Mouse (Mus musculus): ENCODE measurements at regions not wholly inside any gene's neighbourhood (a gene's known extent, or its start where the extent isn't known, plus 50 kb on each side); places are given as distances from the start of the nearest gene placed in this dataset.

DNA sequence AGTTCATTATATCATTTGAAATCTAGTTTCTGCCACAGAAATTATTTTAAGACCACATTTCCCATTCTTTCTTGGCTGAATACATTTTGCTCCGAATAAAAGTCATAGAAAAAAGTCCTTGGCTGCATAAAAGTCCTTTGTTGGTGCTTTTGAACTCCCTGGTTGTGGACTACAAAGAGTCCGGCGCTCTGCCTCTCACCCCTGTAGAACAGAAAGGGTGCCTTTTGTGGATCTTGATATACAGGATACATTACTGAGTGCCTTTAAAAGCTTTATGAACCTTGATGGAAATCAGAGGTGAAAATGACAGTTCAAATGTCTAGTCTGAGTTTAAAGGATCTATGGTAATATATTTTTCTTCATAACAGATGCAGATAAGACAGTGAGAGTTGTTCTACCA, 355.5 kb downstream of the Anxa1 start:
- no peak for DNase-seq

DNA sequence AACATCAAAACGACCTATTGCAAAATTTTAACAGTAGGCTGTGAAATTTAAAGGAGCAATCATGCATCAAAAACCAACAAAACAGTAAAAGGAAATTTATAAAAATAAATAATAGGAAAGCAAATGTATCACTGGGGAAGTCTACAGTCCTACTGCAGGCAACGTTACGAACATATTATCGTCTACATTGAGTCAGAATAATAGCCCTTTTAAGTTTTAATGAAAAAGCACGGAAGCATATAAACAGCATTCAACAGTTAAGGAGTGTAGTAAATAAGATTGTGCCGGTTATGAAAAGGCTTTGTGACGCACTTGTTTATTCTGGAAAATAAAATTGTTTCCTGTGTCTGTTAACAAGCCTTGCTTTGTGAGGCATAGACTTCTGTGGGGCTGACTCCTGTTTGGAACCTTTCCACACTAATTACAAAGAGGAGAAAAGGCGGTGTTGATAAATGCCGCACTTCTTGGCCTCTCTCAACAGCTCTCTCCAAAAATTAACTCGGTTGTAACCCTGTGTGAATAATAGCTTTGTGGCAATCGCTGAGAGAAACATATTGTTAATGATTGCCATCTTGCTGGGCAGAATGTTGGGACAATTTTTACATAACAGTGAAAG, 363.0 kb downstream of the Anxa1 start:
- DNase-seq = no peak

DNA sequence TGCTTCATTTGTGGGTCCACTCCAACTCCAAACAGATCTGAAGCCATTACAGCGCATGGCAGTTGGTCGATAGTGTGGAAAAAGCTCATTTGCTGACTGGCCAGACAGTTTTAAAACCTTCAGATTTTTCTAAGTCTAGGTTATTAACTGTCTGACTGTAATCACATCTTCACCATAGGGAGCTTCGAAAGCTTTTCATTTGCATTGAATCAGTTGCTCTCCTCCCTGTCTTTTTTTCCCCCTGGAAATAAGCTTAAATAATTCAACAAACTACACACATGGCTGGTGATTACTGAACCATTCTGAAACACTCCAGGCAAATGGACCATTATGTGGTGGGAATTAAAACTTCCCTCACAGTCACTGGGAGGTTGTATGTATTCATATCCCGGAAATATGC, 376.6 kb downstream of the Anxa1 start:
- DNase-seq = no peak

DNA sequence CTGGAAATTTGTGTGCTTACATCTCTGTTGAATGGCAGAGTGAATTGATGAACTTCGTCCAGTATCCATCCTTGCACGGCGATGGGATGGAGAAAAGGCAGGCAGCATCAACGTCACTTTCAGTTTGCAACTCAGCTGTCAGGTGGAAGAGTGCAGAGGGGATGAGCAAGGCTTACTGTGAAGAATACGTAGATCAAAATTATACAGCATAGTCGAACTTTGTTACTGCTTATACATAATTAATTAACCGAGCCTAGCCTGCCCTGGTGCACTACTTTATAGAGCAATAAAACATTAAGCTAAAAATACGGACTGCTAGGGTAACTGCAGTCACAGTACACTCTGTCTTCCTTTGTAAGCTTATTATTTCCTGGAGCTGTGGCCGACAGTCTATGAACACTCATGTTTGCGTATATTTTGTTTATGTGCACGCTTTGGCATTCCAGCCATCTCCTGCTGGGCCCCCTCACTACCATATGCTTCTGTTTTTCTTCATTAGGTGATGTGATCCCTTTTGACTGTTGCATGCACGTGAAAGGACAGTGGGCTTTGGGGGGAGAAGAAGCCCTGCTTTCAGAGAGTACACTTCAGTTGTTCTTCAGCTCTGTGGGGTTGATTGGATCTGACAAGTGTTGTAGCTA, 380.8 kb downstream of the Anxa1 start:
- DNase-seq = no peak

DNA sequence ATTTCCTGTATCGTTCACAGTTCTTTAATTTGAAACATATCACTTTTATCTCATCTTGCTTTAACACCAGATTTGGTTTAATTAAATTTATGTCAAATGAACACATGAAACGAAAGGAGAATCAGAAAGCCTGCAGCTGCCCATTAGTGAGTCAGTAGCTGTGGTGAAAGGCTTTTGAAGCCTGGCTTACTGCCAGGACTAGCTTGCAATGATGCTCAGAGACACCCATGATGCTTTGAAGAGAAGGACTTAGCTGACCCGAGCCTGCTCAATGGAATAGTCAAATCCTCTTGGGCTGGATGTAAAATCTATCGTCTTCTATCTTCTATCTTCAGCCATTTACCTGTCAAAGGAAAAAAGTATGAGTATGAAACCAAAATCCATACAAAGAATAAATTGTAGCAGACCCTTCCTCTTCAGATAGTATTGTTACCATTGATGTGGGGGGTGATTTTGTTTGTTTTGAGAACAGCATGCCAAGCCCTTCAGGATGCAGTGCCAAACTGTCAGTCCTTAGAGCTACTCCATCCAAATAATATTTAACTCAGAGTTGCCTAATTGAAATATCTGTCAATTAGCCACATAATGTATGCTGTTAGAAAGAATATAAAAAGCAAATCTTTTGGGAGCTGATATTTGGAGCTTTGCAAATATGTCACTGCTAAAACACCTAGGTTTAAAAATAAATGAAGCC, 384.7 kb downstream of the Anxa1 start:
- no peak for DNase-seq

DNA sequence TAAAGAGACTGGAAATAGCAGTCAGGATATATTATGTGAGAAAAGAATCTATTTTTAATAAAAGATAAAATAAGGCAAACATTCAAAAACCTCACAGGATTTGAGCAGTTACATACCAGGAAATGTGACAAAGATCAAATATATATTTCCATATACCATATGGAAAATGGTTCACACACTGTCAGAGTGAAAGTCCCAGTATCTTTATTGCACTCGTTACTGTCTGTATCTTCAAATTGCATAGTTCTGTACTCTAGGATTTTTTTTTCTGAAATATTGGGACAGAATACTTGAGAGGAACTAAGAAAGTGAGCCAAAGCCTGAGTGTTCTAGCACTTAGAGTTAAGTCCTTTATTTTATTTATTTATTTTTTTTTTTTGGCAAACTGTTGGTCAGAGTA, 403.5 kb downstream of the Anxa1 start:
- no peak for DNase-seq

GRCm38 (mm10) chr19:19978816-19979215, 411.9 kb downstream of the Anxa1 start:
- no peak for DNase-seq

DNA sequence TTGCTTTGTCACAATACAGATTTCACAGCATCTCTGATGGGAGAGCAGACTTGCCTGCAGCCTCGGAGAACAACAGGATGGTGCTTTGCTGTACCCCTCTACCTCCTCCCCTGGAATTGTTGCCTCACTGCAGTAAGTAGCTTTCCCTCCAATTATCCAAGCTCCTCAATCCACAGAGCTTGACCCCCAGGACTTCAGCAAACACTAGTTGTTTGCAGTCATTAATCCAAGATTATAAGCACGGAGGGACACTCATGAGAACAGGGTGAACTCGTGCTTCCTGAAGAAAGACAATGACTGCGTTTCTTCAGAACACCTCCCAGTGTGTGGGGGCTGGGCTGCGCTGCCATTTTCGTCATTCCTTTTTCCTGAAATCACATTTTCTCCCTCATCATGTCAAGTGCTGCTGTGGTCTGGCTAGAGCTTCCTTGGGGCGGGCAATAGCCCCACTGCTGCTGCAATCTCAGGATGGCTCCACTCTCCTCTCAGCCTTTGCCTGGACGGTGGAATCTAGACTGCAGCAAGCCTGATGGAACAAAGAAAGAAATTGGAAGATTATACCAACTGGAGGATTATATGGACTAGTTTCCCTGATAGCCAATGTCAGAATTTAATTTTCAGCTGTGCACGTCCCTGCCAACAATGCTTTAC, 413.0 kb downstream of the Anxa1 start:
- DNase-seq = no peak

- no peak for DNase-seq
Observed at GRCm38 (mm10) chr19:19976776-19977175, 414.0 kb downstream of the Anxa1 start.

DNA sequence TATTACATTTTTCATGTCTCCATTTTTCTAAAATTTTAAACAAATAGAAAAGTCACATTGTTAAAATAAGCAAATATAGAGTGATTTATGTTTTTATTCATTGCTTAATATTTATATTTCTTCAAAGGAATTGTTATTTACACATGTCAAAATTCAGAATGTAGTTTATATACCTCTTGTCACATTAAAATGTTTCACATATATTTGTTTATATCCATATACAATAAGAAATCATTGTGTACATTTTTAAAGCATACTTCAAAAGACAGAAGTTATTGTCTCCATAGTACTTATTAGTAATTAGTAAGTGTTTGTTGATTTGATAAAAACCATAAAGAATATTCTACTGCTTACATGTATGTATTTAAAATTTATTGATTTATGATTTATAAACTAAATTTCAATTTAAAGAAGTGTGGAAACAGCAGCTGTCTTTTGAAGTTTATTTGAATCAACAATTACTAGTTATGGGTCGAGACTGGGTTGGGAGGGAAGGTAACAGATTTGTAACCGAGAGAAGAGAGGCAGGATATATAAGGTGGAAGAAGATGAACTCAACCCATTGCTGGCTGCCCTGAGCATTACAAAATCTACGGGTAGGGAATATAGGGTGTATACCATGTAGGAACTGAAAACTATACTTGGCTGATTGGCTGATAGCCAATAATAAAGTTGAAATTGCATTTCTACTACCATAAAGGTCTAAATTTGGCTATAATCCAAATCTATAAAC, 420.8 kb downstream of the Anxa1 start:
- no peak for DNase-seq

- DNase-seq = no peak
Observed at GRCm38 (mm10) chr19:19969335-19969734, 421.4 kb downstream of the Anxa1 start.

GRCm38 (mm10) chr19:19945247-19945646, 445.5 kb downstream of the Anxa1 start:
- no peak for DNase-seq

DNA sequence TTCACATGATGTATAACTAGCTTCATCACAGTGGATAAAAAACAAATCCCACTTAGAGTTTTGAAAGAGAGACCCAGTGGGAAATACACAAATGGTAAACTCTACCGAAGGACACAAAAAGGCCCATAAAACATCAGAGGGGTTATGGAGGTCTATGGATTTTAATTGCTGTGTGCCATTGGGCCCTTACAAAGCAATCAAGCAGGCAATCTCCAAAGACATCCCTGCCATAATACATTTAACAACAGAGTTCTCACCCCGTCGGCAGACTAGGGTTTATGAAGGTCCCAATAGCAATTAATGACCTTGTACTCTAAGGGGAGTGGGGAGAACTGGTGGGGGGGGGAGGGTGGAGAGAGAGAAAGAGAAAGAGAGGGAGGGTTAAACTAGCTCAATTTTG, 448.0 kb downstream of the Anxa1 start:
- no peak for DNase-seq

- DNase-seq = no peak
Observed at GRCm38 (mm10) chr19:19921109-19921508, 469.6 kb downstream of the Anxa1 start.

GRCm38 (mm10) chr19:19885933-19886710, 504.6 kb downstream of the Anxa1 start:
- DNase-seq = no peak

GRCm38 (mm10) chr19:19880895-19881294, 509.8 kb downstream of the Anxa1 start:
- no peak for DNase-seq

DNA sequence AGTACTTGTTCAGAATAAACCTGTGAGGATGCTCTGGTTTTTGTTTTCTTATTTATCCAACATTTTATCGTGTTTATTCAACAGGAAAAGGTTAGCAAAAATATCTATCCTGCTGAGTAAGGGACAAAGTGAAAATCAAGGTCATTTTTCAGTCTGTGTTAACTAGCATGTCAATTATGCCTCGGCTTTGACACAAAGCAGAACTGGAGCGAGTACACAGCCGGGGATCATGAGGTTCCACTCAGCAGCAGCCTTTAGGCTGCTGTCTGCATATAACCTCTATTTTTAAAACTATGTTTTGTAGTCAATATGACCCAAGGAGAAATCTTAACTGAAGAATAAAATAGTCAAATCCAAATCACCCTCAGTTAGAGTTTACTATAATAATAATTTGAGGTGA, 542.6 kb downstream of the Anxa1 start:
- no peak for DNase-seq

DNA sequence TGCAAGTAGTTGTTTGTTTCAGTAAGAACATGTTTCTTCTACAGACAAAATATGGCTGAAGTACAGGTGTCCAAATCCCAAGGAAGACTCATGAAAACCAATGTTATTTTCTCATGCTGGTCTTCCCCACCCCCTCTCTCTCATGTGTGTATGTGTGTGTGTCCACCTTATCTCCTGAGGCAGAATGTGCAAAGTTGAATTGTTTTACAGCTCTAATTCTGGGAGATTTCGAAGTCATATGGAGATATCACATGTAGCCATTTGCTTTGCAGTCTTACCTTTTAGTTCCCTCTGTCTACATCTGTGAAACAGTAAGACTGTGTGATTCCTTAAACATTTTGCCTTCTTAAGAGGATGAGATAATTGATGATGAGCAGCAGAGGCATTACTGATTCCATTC, 582.8 kb downstream of the Anxa1 start:
- DNase-seq = no peak

- DNase-seq = no peak
Observed at GRCm38 (mm10) chr19:19793835-19794234, 596.9 kb downstream of the Anxa1 start.

DNA sequence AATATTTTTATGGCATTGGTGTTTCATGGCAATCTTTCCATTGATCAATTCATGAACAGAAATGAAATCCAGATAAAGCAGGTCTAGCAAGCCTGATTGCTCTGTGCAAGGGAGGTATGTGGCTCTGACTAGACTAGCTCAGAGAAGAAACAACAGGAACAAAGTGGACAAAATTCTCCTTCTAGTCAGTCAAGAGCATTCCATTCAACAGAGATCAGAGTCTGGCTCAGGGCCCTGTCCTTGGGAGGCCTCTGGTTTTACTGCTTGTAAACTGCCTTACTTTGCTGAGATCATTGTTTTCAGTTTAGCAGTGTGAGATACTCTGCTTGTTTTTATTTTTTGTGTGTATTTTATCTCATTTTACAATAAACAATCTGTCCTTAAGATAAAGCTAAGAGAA, 607.2 kb downstream of the Anxa1 start:
- DNase-seq = peak; percentile 12 to 18

- DNase-seq = no peak
Observed at GRCm38 (mm10) chr19:19777891-19778290, 612.9 kb downstream of the Anxa1 start.

GRCm38 (mm10) chr19:19770990-19771389, 619.8 kb downstream of the Anxa1 start:
- DNase-seq = no peak
